Mouse (Mus musculus) left cerebral cortex, adult 2 months (tissue): ENCODE measurements around the gene Commd1. TPM values are rescaled to one million over a fixed set of nuclear protein-coding genes. Genes with fewer than 3 reads are reported as not detected.
A peak's percentile ranks its signal among the peaks of the same experiment; 100 is the strongest.

Experiments
- DNase-seq, 2 experiments: peaks; one replicate each; pipeline ENCODE4 v3.0.0; 2021 to 2022; ENCODE audit warnings: low spot score in 2 of 2, mixed read lengths in 1 of 2; ENCODE audit errors: extremely low spot score in 1 of 2
- H3K27ac ChIP-seq: fragments of 200-600 bp; 2 replicates; pipeline ENCODE4 v1.8.1; 2022
- H3K4me3 ChIP-seq: fragments of 200-600 bp; 2 replicates; pipeline ENCODE4 v1.8.1; 2022
- CTCF ChIP-seq: fragments of 200-600 bp; IDR thresholded peaks from 2 replicates; pipeline ENCODE4 v1.8.1; 2022; ENCODE audit warnings: antibody characterized with exemption, mild to moderate bottlenecking, moderate library complexity
- intact Hi-C: fragments of 180-260 bp; cut with DNase I; formaldehyde crosslinking; loops from one replicate; pipeline ENCODE4 v1.15.1; 2025
- total RNA-seq, 2 experiments: library from RNA; stranded (reverse); gene quantifications; 2 replicates each; pipeline ENCODE4 v1.2.3; 2021

Gene Commd1
- total RNA-seq, 2 experiments from 2014 or later = 36.7 to 47.7 TPM

DNA sequence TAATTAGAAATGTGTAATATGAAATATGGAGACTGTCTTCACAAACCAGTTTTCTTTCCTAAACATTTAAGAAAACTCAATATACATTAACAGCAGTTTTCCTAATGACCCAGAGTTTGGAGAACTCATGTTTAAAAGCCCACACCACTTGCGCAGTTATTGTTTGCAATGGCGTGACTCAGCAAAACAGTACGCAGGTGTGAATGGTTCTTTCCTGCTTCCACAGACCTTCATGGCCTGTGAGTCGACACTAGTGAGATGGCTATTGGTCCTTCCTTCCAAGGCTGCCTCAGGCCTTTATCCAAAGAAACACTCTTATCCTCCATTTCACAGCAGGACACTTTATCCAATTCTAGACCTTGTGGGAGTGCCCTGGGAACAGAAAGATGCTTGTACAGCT, 84.5 kb downstream of the Commd1 start:
- DNase-seq = no peak
- no peak overlapping the region for H3K4me3 ChIP-seq
- no peak overlapping the region for H3K27ac ChIP-seq
- no peak for TF ChIP-seq CTCF
- intact Hi-C loops = no loop called here

DNA sequence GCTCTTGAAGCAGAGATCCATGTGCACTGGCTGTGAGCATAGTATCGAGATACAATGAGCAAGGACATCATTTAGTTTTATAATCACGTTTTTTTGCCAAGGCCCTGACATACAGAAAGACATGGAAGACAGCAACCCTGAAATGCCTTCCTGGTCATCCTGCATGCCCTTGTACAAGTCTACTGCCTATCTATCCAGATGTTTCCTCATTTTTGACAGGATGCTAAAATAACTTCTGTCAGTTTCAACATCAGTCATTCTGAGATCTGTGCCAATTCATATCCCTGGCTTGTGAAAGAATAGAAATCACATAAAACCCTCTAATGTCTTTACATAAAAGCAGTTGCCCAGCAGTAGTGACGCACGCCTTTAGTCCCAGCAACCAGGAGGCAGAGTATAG, 85.1 kb downstream of the Commd1 start:
- no peak for TF ChIP-seq CTCF
- intact Hi-C loops = no loop called here
- Histone ChIP-seq H3K27ac (no peak overlapping the region), H3K4me3 (no peak overlapping the region)
- no peak for DNase-seq

DNA sequence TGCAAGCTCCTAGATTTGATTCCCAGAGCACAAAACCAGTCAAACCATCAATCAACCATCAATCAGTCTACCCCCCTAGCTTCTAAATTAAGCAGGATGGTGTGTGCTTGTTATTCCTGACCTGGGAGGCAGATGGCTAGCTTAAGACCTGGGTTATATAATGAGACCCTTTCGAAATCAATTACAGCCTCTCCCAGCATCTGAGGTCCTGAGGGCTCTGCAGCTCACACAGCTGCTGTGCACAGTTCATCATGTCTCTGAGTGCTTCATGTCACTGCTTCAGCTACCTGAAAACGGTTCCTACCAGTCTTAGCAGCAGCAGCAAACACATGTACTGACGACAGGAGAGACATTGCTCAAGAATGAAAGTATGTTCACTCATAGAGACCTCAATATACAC, 89.1 kb downstream of the Commd1 start:
- DNase-seq = no peak
- intact Hi-C loops = no loop called here
- no peak for TF ChIP-seq CTCF
- no peak overlapping the region for H3K27ac ChIP-seq
- no peak overlapping the region for H3K4me3 ChIP-seq

DNA sequence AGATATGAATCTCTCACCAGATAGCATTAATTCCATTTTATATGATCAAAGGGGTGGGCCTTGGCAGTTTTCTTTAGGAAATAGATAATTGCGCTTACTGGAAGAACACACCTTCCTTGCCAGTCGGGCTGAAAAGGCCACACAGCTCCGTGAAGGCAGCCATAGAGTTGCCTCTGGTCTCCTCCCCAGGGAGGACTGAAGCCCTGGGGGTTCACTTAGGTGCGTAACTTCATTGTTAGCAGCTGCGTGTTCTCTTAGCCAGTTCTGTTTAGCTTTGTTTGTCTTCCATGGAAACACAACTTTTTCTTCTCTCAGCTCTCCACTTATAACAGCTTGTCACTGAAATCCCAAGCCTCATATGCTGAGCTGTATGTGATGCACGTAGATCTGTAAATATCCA, 89.7 kb downstream of the Commd1 start:
- no peak for DNase-seq
- Histone ChIP-seq H3K4me3 (no peak overlapping the region), H3K27ac (no peak overlapping the region)
- intact Hi-C loops = no loop called here
- no peak for TF ChIP-seq CTCF

DNA sequence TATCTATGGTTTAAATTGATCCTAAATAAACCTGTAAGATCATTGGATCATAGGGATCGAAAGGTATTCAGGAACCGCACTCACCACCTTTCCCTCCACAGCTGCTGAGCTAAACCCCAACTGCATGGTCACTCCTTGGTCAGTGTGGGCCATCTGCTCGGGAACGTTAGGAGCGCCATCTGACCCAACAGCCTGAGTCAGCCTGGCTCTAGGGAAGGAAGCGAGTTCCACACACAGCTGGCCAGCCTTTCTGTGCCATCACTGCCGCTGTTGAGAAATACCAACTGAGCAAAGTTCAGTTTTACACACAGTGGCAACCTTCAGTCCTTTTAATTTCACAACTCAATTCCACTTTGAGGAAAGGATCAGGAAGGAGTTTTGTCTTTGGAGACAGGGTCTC, 90.3 kb downstream of the Commd1 start:
- Histone ChIP-seq H3K4me3 (no peak overlapping the region), H3K27ac (no peak overlapping the region)
- TF ChIP-seq CTCF = no peak
- no peak for DNase-seq
- intact Hi-C loops = no loop called here

DNA sequence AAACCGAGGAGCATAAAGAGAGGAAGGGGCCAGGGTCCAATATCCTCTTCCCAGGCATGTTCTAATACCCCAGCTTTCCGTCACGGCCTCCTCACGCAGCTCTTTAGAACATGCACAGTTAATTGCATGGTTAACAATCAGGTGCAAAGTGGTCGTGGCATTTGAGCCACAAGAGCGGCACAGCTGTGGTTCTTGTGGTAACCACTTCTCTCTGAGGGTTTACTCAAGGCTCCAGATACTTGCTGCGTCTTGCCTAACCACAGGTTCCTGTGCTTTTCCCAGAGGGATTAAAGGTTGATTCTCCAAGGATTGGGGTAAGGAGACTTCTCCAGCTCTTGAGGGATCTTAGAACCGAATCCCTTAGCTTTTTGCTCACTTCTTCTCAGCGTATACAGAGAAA, 90.9 kb downstream of the Commd1 start:
- intact Hi-C loops = no loop called here
- Histone ChIP-seq H3K4me3 (no peak overlapping the region), H3K27ac (no peak overlapping the region)
- DNase-seq = no peak
- TF ChIP-seq CTCF = no peak

DNA sequence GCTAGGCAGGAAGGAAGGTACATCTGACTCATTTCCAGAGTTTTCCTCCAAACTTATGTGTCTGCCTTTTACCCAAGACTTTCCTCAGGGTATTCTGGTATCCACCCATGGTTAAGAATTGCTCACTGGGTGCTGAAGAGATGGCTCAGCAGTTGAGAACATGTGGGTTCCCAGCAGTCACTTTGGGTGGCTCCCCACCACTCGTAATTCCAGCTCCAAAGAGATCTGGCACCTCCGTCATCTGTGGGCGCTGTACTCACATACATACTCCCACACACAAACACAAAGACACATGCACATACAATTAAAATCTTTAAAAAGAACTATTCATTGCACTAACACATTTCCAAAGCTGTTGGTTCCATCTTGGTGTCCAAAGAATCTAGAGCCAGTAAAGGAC, 93.0 kb downstream of the Commd1 start:
- intact Hi-C loops = no loop called here
- H3K4me3 ChIP-seq = no peak overlapping the region
- no peak overlapping the region for H3K27ac ChIP-seq
- TF ChIP-seq CTCF = no peak
- peak in 1 of 2 experiments; percentile 20 for DNase-seq

DNA sequence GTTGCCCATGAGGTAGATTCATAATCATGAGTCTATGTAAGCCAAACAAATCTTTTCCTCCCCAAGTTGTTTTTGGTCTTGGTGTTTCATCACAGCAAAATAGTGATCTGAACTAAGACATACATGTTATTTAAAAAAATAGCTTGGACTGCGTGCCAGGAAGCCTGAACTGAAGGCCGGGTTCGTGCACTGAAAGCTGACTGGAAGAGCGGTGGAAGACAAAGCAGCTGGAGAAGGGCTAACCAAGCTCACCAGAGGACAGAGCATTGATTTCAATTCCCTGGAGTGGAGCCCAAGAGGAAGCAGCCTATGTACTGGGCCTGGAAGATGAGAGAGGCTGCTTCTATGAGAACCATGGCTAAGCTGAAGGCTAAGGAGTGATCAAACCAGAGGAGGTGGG, 95.2 kb downstream of the Commd1 start:
- no peak overlapping the region for H3K4me3 ChIP-seq
- intact Hi-C loops = no loop called here
- H3K27ac ChIP-seq = no peak overlapping the region
- TF ChIP-seq CTCF = no peak
- DNase-seq = no peak

DNA sequence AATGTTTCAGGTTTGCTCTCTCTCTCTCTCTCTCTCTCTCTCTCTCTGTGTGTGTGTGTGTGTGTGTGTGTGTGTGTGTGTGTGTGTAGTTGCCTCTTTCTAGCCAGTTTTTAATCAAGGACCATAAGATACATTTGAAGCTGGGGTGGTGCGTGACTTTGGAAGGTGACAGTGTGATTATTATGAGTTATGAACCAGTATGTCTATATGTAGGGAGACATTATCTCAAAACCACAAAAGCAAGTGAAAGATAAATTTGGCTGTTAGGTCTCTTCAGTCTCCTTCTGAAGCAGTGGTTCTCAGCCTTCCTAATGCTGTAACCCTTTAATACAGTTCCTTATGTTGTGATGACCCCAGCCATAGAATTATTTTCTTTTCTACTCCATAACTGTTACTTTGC, 96.8 kb downstream of the Commd1 start:
- Histone ChIP-seq H3K27ac (no peak overlapping the region), H3K4me3 (no peak overlapping the region)
- no peak for DNase-seq
- no peak for TF ChIP-seq CTCF
- intact Hi-C loops = no loop called here

DNA sequence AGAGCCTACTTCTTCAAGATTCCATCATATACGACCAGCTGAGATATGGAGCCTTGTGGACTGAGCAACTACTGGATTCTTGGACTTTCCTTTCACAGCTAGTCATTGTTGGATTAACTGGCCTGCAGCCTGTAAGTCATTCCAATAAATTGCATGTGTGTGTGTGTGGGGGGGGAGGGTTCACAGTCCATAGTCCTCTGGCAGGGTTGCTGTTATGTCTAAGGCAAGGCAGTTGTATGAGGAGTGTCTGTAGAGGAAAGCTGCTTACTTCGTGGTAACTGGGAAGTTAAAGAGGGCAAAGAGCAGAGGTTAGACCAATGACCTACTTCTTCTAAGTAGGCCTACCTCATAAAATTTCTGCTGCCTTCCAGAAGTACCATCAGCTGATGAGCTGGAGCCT, 98.5 kb downstream of the Commd1 start:
- intact Hi-C loops = no loop called here
- DNase-seq = no peak
- no peak overlapping the region for H3K4me3 ChIP-seq
- TF ChIP-seq CTCF = no peak
- no peak overlapping the region for H3K27ac ChIP-seq

DNA sequence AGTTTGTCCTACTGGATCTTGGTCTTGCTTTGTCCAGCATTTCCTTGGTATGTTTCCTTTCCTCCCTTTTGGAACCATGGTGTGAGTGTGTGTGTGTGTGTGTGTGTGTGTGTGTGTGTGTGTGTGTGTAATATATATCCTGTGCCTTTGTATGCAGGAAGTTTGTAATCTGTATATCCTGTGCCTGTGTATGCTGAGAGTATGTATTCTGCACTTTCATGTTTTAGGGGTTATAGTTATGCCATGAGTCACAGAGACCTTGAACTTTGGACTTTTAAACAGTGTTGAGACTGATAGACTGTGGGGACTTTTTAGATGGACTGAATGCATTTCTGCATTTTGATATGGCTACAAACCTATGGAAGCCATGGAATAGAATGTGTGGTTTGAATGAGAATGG, 99.3 kb downstream of the Commd1 start:
- no peak for TF ChIP-seq CTCF
- no peak for DNase-seq
- intact Hi-C loops = no loop called here
- H3K27ac ChIP-seq = no peak overlapping the region
- no peak overlapping the region for H3K4me3 ChIP-seq

DNA sequence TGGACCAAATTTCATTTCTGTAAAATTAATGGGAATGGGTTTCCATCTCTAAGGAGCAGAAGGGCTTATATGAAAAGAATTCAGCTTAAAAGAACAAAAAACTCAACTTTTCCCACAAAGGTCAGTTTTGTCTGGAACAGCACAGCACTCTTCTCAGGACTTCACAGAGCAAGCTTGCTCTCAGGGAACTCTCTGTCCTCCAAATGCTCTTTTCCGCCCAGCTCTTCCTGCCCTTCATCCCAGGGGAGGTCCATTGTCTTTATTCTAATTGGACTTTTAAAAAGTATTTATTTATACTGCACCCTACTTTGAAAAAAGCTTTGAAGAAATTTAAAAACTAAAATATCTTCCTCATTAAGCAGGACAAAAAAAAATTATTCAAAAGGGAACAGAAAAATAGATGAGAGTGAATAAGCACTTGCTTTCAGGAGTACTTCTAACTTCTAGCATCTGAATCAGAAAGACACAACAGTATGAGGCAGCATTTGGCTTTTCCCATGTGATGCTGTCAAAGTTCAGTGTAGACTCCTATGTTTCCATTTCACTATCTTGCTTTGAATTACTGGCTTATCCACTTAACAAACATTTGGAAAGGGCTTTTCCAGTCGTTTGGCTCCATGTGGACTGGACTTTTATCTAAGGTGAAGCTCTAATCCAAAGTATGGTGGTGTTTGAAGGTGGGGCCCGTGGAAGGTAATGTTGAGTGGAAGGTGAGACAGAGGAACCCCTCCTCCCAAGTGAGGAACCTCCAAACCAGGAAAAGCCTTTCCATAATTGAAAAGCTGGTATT, 101.6 kb downstream of the Commd1 start:
- no peak for DNase-seq
- Histone ChIP-seq H3K4me3 (no peak overlapping the region), H3K27ac (peak overlapping the region; percentile 40; the same call in 1 of the 2 replicates)
- intact Hi-C loops = no loop called here
- no peak for TF ChIP-seq CTCF

DNA sequence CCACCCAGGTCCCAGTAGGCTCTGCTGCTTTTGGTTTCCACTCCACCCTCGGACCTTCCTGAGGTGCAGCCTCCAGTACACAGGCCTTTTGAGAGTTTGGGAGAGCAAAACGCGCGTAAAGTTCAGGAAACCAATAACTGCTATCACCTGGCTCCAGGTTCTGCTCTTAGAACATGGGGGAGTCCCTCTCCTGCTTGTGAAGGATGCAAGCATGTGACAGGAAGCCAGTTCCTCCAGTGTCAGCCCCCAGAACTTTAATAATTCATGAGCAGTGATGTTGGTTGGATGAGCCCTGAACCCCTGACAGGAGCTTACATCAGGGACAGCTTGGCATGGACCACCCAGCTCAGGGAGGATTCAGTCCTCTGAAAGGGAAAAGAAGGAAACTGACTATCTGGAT, 102.5 kb downstream of the Commd1 start:
- no peak overlapping the region for H3K27ac ChIP-seq
- intact Hi-C loops = no loop called here
- H3K4me3 ChIP-seq = no peak overlapping the region
- DNase-seq = no peak
- TF ChIP-seq CTCF = no peak
